Mouse (Mus musculus): ENCODE data around the gene Gm20388.

DNA sequence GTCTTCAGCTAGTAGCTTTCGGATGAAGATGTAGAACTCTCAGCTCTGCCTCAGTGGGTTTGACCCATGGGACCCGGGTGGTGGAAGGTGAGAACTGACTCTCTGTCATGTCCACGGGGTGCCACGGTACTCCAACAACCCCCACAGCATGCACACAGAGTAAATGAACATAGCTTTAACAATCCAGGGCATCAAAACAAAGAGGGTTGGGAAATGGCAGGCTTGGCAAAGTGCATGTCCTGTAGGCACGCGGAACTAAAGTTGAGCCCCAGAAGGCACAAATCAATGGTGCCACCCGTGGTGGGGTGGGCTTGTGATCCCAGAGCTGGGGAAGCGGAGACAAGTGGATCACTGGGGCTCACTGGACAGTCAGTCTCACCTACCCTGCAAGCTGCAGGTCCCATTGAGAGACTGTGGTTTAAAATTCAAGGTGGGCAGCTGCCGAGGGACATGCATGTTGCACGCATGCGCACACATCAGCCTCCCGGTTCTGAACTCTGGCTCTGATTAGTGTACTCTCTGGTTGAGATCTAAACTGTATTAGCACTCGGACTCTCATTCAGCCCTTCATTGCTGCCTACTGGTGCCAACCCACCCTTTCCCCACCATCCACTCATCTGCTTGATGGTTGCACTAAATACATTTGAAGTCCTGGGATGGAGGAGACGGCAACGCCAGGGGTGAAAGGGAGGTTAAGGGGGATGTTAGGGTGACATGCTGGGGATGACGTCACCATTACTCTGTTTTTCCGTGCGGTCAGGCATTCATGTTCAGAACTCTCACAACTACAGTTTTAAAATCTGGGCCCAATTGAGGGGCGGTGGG is 2037.9 kb downstream of the Gm20388 start:
- no peak for TF ChIP-seq POLR2A (IDR thresholded peaks at IDR 0.05; ENCODE audit: borderline replicate concordance, extremely low read depth, insufficient read depth, insufficient read length, poor library complexity, severe bottlenecking)
- no peak for TF ChIP-seq CTCF (IDR thresholded peaks at IDR 0.05; ENCODE audit: borderline replicate concordance, extremely low read depth, insufficient read depth, insufficient read length)

Data from brain, embryonic 14.5 days (tissue).